Mouse (Mus musculus): ENCODE measurements around the gene Dgcr6. TPM values are rescaled to one million over a fixed set of nuclear protein-coding genes. Genes with fewer than 3 reads are reported as not detected.
A peak's percentile ranks its signal among the peaks of the same experiment; 100 is the strongest.

The Dgcr6 gene
- polyA plus RNA-seq, 1 experiment from 2014 or later, result 97.3 TPM

DNA sequence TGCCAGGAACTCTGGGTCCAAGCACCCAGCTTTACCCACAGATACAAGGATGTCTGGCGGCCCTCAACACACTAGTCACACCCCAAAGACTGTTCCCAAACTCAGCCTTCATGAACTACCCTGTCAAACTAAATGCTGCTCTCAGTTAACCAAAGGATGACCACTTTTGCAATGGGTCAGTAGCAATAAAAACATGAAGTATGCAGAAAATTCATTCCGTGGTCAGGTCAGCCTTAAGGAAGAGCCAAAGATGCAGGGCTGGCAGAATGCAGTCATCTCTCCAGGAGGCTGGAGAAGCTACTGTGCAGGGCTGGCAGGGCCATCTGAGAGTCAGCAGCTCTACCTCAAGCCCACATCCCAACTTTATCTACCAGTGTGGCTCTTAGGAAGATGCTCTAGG lies 26.6 kb downstream of the Dgcr6 start:
- no peak overlapping the region for H3K27ac ChIP-seq (ENCODE audit: low read depth)
- no peak overlapping the region for H3K9ac ChIP-seq
- WGBS, result 82% methylated on average over 2 of the region's 2 CpGs
- H3K27me3 ChIP-seq (ENCODE audit: insufficient read depth, low read length), result no peaks in the 10 kb centered on the region
- H3K36me3 ChIP-seq (ENCODE audit: insufficient read depth), result 0 out of 2 replicates have a peak, but pooled peaks cover 3% of the 10 kb centered on the region
- no peak for DNase-seq
- ATAC-seq (ENCODE audit: insufficient read depth), result no peak
- no peaks in the 10 kb centered on the region for H3K4me1 ChIP-seq (ENCODE audit: insufficient read depth)
- no peak overlapping the region for H3K4me3 ChIP-seq (ENCODE audit: low read depth, low read length)
- TF ChIP-seq CTCF (IDR thresholded peaks at IDR 0.05; ENCODE audit: low read depth), result no peak
- no peaks in the 10 kb centered on the region for H3K9me3 ChIP-seq (ENCODE audit: low read depth, low read length)
- H3K4me2 ChIP-seq, result no peak overlapping the region

DNA sequence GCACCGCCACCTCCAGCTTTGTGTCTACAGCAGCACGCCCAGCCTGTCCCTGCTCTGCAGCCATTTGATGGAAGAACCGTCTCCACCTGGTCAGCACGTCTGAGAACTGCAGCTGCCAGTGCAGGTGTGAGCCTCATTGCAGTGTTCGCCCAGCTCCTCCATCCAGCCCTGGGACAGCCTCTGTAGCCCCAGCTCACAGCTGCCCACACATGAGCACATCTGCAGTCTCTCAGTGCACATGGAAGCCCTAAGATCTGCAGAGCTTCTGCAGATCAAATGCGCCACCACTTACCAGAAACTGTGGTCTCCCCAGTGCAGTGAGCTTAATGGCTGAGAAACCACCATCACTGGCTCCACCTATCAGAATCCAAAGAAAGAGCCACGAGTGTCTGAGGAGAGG lies 27.5 kb downstream of the Dgcr6 start:
- Histone ChIP-seq H3K9me3 (ENCODE audit: low read depth, low read length) (no peaks in the 10 kb centered on the region), H3K4me2 (no peak overlapping the region), H3K27ac (ENCODE audit: low read depth) (no peak overlapping the region), H3K4me3 (ENCODE audit: low read depth, low read length) (no peak overlapping the region), H3K27me3 (ENCODE audit: insufficient read depth, low read length) (no peaks in the 10 kb centered on the region), H3K36me3 (ENCODE audit: insufficient read depth) (0 out of 2 replicates have a peak, but pooled peaks cover 3% of the 10 kb centered on the region), H3K9ac (no peak overlapping the region), H3K4me1 (ENCODE audit: insufficient read depth) (no peaks in the 10 kb centered on the region)
- DNase-seq (no peak), ATAC-seq (ENCODE audit: insufficient read depth) (no peak)
- WGBS, result 82% methylated on average over 7 of the region's 7 CpGs
- no peak for TF ChIP-seq CTCF (IDR thresholded peaks at IDR 0.05; ENCODE audit: low read depth)

DNA sequence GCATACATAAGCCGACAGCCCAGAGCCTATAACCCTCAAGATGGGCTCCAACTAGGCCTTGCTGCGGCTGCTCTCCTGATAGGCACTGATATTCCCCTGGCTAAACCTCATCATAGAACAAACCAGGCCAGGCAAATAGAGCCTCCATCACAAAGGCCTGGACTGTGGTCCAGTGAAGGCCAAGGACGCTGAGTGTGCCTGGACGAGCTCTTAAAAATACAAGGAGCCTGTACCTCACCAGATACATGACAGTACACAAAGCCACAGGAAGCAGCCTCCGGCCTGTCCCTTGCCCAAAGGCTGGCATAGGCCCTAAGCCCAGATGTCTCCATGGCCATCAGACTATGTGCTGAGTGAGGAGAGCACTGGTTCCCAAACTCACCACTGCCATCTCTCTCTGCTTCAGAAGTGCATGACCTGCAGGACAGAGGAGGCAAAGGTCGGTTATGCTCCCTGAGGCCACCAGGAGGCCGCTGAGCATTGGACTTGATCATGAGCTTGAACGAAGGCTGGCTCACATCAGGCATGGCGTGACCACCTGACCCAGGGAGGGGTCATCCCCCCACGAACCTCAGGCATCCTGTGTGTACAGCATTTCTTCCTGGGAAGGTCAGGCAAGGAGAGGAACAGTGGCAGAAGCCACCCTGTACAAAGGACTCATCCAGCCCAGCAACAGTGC lies 28.6 kb downstream of the Dgcr6 start:
- H3K27ac ChIP-seq (ENCODE audit: low read depth), result no peak overlapping the region
- H3K9me3 ChIP-seq (ENCODE audit: low read depth, low read length), result no peaks in the 10 kb centered on the region
- no peak overlapping the region for H3K4me3 ChIP-seq (ENCODE audit: low read depth, low read length)
- no peak overlapping the region for H3K4me2 ChIP-seq
- TF ChIP-seq CTCF (IDR thresholded peaks at IDR 0.05; ENCODE audit: low read depth), result peak; percentile 42
- H3K27me3 ChIP-seq (ENCODE audit: insufficient read depth, low read length), result no peaks in the 10 kb centered on the region
- H3K4me1 ChIP-seq (ENCODE audit: insufficient read depth), result no peaks in the 10 kb centered on the region
- ATAC-seq (ENCODE audit: insufficient read depth) (no peak), DNase-seq (no peak)
- no peak overlapping the region for H3K9ac ChIP-seq
- 69% methylated on average over 10 of the region's 10 CpGs for WGBS
- H3K36me3 ChIP-seq (ENCODE audit: insufficient read depth), result 0 out of 2 replicates have a peak, but pooled peaks cover 3% of the 10 kb centered on the region

DNA sequence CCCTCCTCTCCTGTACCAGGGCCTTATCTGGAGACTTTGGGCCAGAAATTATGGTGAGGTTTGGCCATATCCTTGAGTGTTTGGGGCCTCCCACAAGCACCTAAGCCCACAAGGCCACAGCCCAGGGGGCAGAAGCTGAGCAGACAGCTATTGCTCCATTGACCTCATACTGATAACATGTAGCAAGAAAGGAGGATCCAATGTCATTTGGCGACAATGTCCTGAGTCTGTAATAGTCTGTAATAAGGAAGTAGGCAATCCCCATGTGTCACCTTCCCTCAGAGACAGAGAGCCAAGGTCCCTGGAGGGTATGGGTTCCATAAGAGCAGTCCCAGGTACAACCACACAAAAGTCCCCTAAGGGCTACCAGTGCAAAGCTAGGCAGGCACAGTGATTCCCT lies 29.6 kb downstream of the Dgcr6 start:
- Histone ChIP-seq H3K36me3 (ENCODE audit: insufficient read depth) (no peaks in the 10 kb centered on the region), H3K9ac (no peak overlapping the region), H3K4me3 (ENCODE audit: low read depth, low read length) (no peak overlapping the region), H3K27me3 (ENCODE audit: insufficient read depth, low read length) (no peaks in the 10 kb centered on the region), H3K4me2 (no peak overlapping the region), H3K27ac (ENCODE audit: low read depth) (no peak overlapping the region), H3K9me3 (ENCODE audit: low read depth, low read length) (no peaks in the 10 kb centered on the region), H3K4me1 (ENCODE audit: insufficient read depth) (0 out of 2 replicates have a peak, but pooled peaks cover 2% of the 10 kb centered on the region)
- ATAC-seq (ENCODE audit: insufficient read depth) (no peak), DNase-seq (no peak)
- 81% methylated on average over 1 of the region's 1 CpGs for WGBS
- TF ChIP-seq CTCF (IDR thresholded peaks at IDR 0.05; ENCODE audit: low read depth), result no peak

DNA sequence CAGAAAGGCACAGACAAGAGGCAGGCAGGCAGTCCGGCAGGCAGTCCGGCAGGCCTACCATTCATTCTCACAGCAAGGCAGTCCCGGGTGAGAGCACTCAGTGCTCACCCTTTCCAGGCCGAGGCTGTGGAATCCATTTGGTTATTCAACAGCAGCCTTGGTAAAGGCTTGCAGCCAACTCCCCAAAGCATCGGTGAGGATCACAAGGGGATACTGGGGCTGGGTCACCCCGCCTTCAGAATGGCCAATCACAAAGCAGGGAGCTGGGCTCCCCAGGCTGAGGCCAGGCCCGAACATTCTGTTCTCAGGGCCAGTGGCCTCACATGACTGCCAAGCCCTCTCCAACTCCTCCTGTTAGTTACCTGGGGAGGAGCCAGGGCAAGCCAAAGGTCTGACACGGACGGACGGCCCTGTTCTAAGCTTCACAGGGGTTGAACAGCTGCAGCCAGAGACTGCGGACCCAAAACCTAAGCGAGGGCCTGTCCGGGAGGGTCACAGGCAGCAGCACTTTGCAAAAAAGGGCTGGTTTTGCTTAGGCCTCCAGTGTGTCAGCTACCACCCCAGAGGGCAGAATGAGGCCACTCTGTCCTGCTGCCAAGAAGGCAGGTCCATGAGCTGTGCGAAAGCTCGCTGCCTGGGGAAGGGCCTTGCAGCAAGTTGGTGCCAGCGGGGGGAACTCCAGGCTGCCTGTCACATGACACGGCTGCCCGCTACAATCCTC lies 30.7 kb downstream of the Dgcr6 start:
- no peak for TF ChIP-seq CTCF (IDR thresholded peaks at IDR 0.05; ENCODE audit: low read depth)
- no peak for ATAC-seq (ENCODE audit: insufficient read depth)
- Histone ChIP-seq H3K9me3 (ENCODE audit: low read depth, low read length) (no peaks in the 10 kb centered on the region), H3K36me3 (ENCODE audit: insufficient read depth) (no peaks in the 10 kb centered on the region), H3K27ac (ENCODE audit: low read depth) (no peak overlapping the region), H3K4me2 (no peak overlapping the region), H3K9ac (no peak overlapping the region), H3K4me3 (ENCODE audit: low read depth, low read length) (no peak overlapping the region), H3K4me1 (ENCODE audit: insufficient read depth) (peaks cover 5% of the 10 kb centered on the region; the same call in 1 of the 2 replicates), H3K27me3 (ENCODE audit: insufficient read depth, low read length) (no peaks in the 10 kb centered on the region)
- DNase-seq, result no peak
- 79% methylated on average over 18 of the region's 18 CpGs for WGBS

DNA sequence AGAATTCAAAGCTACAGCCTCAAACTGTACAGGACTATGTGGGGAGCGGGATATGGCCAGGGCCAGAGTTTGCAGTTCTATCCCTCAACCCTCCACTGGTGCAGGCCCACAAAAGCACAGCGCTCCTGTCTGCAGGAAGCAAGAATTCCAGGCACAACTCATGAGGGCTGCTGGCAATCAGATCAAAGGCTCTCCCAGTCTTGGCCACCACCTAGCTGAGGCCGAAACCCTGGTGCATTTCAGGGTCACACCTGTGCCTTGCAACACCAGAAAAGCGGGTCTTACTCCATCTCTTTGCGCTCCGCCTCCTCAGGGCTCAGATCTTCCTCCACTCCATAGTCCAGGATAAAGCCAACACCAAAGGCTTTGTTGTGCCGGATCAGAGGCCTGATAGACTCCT lies 31.6 kb downstream of the Dgcr6 start:
- Histone ChIP-seq H3K9ac (no peak overlapping the region), H3K9me3 (ENCODE audit: low read depth, low read length) (no peaks in the 10 kb centered on the region), H3K4me1 (ENCODE audit: insufficient read depth) (peaks cover 5% of the 10 kb centered on the region; the same call in 1 of the 2 replicates), H3K27ac (ENCODE audit: low read depth) (no peak overlapping the region), H3K27me3 (ENCODE audit: insufficient read depth, low read length) (no peaks in the 10 kb centered on the region), H3K4me2 (no peak overlapping the region), H3K4me3 (ENCODE audit: low read depth, low read length) (no peak overlapping the region), H3K36me3 (ENCODE audit: insufficient read depth) (no peaks in the 10 kb centered on the region)
- ATAC-seq (ENCODE audit: insufficient read depth) (no peak), DNase-seq (no peak)
- no peak for TF ChIP-seq CTCF (IDR thresholded peaks at IDR 0.05; ENCODE audit: low read depth)
- 77% methylated on average over 7 of the region's 7 CpGs for WGBS

DNA sequence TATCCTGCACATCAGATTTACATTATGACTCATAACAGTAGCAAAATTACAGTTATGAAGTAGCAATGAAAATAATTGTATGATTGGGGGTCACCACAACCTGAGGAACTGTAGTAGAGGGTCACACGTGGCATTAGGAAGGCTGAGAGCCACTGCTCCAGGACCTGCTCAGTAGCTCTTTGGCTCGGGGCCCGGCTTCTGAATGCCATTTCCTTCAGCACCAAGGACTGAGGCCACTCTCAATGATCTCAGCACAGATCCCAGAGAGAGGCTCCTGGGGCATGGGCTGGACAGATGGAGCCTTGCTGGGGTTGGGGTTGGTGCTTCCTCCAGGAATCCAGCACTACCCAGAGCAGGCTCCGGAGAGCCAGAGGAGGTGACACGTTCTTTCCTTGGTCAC lies 34.4 kb downstream of the Dgcr6 start:
- no peaks in the 10 kb centered on the region for H3K9me3 ChIP-seq (ENCODE audit: low read depth, low read length)
- no peak overlapping the region for H3K9ac ChIP-seq
- H3K4me2 ChIP-seq, result no peak overlapping the region
- DNase-seq, result peak; percentile 17
- H3K27ac ChIP-seq (ENCODE audit: low read depth), result no peak overlapping the region
- no peaks in the 10 kb centered on the region for H3K27me3 ChIP-seq (ENCODE audit: insufficient read depth, low read length)
- H3K4me3 ChIP-seq (ENCODE audit: low read depth, low read length), result no peak overlapping the region
- 83% methylated on average over 5 of the region's 5 CpGs for WGBS
- peaks cover 8% of the 10 kb centered on the region; the same call in 1 of the 2 replicates for H3K4me1 ChIP-seq (ENCODE audit: insufficient read depth)
- TF ChIP-seq CTCF (IDR thresholded peaks at IDR 0.05; ENCODE audit: low read depth), result no peak
- ATAC-seq (ENCODE audit: insufficient read depth), result no peak
- H3K36me3 ChIP-seq (ENCODE audit: insufficient read depth), result no peaks in the 10 kb centered on the region

All from lung, embryonic 14.5 days (tissue).